Mouse (Mus musculus): ENCODE data around the gene Sirt1.

GRCm38 (mm10) chr10:63348291-63348690, 33.2 kb downstream of the Sirt1 start:
- no peak for TF ChIP-seq GATA1 (IDR thresholded peaks at IDR 0.05; ENCODE audit: low read length)
- TF ChIP-seq TAL1 (IDR thresholded peaks at IDR 0.05; ENCODE audit: low read length) = no peak

Measured in erythroblast, embryonic 14.5 days (primary cell).